Mouse (Mus musculus) skeletal muscle tissue, adult 2 months (tissue): ENCODE data around the gene Lrrtm4.

ENCODE experiments used
- DNase-seq: peaks from one replicate; pipeline ENCODE4 v3.0.0-alpha.2; 2012; ENCODE audit warnings: low read depth, low spot score

The Lrrtm4 gene

DNA sequence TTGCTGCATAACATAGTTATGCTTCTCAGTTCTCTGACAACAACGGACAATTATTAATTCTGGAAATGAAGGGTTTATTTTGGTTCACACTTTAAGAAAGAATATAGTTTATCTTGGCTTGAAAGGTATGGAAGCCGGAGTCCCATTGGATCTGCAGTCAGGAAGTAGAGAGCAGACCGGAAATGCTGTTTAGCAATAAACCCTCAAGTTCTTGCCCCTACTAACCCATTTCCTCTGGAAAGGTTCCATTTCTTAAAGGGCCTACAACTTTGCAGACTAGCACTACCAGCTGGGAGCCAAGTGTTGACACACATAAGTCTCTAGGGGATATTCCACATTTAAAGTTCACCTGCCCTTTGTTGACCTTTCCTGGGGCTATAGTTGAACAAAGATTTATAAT, 309.7 kb downstream of the Lrrtm4 start:
- DNase-seq: no peak

DNA sequence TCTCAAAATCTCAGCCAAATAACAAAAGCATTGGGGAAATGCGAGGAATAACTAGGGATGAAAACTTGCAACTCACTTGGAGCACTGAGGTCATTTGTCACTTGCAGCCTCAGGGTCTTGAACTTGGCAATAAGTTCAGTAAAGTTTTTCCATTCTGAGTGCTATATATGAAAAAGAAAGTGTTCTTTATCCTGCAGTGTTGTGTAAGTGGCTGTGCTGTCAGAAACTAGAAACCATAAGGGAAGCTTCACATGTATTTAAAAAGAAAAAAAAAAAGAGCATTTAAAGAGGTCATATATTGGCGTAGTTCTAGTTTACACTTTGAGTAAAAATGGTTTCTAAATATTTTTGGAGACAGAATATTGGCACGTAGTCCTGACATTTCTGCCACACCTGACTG, 313.1 kb downstream of the Lrrtm4 start:
- no peak for DNase-seq

DNA sequence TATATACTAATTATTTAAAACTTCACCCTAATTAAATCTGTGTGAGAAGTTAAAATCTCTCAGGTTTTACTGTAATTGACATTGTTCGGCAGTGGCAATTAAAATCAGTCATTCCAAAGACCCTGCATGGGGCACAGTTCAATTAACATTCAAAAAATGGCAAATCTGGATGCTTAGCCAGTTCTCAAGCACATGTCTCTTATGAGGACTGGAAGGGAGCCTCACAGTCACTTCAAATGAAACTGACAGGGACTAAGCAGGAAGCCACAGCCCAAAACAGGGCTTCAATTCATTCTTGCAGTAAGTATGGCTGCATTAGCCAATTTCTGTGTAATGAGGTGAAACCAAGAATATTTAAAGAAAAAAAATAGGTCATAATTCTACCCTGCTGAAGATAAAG, 333.6 kb downstream of the Lrrtm4 start:
- no peak for DNase-seq

DNA sequence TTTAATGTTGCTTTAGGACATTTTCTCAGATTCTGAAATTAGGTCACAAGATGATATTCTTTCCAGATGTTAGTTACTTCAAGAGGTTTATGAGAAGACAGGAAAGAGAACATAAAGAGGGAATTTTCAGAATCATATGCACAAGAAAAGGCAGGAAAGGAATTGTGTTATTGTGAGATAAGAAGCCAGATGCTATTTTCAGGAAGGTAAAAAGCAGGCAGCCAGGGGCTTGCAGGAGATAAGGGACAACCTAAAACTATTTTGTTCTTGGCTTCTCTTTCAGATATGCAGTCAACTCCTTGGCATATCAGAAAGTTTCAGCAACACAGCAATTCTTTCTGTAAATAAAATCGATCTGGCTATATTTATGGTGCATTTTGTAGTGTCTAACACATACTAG, 338.4 kb downstream of the Lrrtm4 start:
- DNase-seq: no peak

DNA sequence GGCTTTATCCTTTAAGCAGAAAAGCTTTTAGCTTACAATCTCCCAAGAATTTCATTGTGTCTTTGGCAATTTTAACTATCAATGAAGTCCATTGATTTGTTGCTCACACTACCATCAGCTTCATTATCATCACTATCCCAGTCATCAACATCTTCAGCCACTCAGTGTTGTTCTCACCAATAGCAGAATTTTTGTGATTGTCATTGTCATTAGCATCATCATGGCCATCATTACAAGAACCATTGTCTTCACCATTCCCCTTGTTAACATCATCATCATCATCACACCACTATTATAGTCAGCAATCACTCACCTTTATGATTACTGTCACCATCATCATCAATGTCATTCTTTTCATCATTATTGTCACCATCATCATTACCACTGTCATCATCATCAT, 344.9 kb downstream of the Lrrtm4 start:
- no peak for DNase-seq

DNA sequence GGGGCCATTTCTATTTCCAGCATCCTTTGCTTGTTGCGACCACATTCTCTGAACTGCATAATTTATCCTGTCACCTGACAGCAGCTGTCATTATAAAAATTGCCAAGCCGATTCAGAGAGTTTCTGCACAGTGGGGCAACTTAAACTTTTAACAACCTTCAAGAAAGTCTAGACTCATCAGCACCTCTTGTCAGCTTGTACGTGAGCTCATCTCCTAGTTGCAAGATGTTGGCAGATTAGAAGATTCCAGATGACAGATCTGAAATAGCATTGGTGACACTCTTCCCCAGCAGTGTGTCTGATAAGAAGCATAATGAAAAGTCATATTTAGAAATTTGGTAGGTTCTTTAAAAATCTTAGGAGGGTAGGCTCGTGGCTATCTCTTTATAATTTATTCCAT, 347.9 kb downstream of the Lrrtm4 start:
- DNase-seq: no peak

DNA sequence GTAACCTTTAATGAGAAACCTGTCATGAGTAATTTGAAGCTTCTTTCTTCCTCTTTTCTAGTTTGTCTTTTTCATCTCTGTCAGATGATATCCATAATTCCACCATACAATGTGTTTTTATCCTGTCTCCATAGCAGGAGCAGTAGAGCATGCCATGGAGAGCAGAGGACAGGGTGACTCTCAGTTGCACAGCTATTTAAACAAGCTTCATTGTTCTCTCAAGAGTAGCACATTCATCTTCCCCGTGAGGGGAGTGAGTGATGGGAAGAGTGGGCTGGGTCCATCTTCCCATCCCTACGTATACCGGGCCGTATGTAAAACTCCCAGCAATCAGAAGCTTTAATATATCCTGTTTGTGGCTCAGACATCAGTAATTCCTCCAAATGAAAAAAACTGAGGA, 370.9 kb downstream of the Lrrtm4 start:
- DNase-seq: no peak

DNA sequence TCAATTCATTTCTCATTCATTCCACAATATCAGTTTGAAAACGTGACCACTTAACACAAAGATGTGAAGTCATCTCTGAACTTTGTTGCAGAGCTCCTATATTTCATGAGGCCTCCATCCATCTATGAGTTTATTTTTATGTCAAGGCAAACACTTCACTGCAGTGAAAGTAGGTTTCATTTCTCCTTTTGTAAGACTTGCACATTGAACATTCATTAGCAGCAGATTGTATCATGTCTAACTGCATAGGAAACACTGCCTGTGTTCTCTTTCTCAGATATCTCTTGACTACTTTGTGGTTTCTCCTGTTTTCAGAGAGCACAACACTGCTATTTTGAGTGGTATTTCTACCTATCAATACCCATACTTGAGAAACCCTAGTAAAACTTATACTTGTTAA, 388.1 kb downstream of the Lrrtm4 start:
- no peak for DNase-seq

DNA sequence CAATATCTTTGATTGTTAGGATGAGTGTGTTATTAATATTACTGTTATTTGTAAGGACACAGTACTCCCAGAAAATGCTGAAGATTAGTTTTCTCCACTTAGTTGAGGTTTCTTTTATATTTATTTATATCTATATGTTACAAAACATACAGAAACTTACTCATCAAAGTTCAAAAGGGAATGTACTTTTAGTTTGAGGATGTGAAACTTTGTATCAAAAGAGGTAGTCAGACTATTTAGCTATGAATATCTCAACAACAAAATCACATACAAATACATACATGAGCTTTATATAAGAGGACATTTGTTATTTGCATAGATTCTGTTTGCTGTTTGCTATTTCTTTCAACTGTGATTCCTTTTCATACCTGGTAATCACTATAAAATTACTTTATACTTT, 421.5 kb downstream of the Lrrtm4 start:
- no peak for DNase-seq

DNA sequence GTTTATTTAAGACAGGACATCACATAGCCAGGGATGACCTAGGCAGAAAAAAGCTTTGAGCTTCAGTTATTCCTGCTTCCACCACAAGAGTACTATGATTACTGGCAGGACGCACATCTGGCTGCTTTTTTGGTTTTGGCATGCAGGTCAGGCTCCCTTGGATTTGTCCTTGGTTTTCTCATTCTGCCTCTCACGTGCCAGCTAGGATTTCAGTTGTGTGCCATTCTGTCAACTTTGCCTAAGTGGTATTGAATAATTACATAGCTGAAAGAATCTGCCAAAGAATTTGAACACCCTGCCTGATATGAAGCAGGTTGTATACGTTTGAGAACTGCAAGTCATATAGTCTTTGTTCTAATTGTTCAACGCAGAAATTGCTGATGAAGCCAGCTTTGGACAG, 451.9 kb downstream of the Lrrtm4 start:
- no peak for DNase-seq

DNA sequence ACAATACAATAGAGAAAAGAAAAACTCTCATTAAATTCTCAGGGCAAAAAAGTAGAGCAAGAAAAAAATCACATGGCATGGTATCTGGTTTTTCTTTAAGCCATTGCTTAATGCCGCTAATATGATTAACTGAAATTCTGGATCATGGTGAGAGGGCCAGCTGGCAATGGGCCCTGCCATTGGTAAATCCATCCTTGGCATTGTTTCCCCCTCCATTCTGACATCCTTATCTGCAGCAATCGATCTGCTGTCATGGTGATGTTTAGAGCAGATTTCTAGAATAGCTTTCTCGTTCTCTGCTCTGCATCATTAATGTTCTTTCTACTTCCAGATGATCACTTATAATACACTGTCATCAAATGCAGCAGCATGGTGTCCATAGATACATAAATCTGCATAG, 457.5 kb downstream of the Lrrtm4 start:
- DNase-seq: no peak

DNA sequence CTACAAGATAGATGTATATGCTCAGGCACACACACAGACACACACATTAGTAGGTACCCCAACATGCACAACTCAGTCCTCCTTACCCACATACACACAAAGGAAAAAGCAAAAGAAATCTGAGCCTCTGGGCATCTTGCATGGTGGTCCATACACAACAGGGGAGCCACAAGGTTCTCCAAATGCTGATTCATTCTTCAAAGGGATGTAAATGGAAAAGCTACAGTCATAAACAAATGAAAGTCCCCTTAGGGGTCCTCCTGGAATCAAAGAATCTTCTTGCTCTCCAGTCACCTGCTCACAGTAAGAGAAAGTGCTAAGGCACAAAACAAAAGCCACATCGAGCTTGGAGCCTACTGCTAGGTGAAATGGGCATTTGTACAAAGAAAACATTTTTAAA, 526.3 kb downstream of the Lrrtm4 start:
- DNase-seq: no peak

DNA sequence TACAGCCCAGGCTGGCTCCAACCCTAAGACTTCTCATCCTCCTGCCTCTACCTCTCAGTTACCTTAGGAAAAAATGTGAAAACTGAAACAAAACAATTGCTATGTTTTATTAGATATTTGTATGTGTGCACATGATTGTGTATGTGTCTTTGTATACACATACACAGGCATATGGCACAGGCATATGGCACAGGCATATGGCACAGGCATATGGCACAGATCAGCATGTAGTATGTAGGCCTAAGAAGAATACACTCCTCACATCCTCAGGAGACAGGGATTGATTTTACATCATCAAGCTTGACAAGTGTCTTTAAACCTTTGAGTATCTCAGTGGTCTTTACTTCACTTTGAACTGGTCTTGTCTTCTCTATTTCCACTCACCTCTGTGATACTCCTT, 531.2 kb downstream of the Lrrtm4 start:
- no peak for DNase-seq

DNA sequence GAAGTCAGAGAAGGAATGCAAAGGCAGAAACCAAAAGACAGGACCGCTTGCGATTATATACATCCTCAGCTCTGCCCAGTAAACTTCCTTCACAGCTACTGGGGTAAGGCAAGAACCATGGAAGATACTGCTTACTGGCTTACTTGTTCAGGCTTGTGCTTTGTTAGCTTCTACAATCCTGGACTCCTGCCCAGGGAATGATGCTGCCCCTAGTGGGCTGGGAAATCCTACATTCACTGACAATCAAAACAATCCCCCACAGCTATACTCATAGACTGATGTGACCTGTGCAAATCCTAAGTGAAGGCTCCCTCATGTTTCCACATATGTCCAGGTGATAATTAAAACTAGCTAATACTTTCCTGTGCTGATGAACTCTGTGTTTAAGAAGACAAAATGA, 534.7 kb downstream of the Lrrtm4 start:
- DNase-seq: no peak

DNA sequence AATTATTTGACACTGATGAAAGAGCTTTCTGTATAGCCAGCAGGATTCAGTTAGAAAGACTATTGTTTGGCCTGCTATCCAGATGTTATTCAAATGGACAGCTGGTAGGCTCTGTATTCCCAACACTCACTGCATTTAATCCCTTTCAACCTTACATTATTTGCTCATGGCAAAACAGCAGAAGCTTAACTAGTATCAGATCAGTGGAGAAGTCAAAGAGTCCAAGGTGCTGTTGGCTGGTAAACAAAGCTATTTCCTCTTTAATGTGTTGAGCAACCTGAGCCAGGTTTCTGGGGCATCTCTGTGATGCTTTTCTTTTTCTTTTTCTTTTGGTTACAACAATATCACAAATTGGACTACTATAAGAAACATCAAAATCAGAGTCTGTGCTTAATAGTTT, 536.3 kb downstream of the Lrrtm4 start:
- no peak for DNase-seq

DNA sequence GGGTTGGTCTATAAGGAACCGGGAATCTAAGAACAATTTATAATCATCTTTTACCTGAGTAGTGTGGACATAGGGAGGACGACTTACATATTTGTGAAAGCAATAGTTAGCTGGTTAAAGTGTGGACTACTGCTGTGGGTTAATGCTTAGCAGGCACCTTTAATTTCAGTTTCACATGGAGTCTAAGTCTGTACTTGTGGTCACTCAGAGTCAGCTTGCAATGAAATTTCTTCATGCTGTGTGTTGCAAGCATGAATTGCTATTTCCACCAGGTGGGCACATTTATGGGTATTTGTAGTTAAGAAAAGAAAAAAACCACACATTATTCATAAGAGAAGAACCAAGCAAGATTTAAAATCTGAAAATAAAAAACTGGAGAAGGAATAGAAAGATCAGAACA, 558.5 kb downstream of the Lrrtm4 start:
- DNase-seq: no peak

DNA sequence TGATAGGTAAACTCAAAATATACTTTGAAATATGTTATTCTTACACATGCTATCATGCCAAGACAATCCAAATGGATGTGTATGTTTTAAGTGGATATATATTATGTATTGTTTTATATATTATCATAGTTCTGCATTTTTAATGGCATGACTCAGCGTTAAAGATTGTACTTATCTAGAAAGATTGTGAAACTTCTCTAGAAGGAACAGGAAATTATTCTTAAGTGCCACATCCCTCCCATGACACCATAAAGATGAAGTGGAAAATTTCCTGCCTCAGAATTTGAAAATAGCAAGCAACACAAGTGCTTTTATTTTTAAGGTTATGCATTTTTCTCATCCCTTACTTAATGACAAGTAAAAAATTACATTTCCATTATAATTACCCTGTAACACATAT, 563.5 kb downstream of the Lrrtm4 start:
- no peak for DNase-seq

DNA sequence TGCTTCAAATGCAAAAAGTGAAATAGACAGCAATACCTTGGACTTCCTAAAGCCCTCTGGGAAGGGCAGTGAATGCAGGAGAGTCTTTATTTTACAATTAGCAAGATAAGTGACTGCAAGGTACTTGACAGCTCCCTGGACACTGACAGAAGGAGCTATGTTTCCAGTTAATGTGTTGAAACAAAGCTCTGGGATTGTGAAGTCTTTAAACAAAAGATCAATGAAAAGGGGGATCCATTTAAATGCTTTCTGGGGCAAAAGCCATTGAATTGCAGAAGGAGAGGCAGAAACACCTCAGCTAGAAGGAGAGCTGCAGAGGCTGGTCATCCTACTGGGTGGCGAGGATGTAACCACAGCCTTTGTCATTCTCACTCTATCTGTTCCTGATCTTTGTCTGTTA, 571.1 kb downstream of the Lrrtm4 start:
- no peak for DNase-seq

DNA sequence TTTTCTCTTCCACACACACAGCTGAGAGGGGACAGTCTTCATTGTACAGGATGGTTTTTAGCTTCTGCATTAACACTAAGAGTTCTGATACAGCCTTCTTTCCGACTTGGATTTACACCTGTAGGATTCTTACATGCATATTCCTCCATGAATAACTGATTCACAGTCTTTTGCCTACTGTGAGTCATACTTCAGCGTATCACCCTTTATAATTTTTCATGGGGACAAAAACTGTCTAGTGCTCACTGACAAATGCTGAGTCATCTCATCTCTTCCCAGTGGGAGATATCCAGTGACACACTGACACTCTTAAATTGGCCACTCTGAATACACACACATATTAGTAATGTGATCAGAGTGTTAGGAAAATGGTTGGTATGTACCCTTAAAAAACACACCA, 600.8 kb downstream of the Lrrtm4 start:
- DNase-seq: no peak

DNA sequence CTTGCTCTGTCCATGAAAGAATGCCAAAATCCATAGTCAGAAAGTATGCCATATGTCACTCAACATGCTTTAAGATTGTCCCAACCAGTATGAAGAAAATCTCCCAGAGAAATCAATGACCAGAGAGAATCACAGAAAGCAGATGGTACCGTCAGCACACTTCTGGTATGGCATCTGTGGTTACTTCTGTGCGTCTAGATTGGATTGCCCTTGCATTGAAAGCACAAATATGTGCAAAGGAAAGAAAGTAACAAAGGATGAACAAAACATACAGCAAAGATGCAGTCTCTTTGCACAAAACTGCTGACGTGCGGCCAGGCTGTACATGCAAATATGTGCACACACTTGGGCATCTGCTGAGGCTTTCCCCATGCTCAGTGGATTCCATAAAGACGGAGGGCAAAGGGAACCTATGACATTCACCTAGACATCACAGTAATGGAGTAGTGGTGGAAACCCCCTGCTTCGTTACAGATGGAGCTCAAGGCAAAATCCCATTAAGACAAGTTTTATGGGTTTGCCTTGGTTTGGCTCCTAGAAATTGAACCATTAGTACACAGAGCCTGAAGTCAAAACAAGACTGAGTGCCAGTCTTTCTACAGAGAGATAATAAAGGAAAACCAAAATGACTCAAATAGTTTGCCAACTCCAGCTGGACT, 604.1 kb downstream of the Lrrtm4 start:
- no peak for DNase-seq

DNA sequence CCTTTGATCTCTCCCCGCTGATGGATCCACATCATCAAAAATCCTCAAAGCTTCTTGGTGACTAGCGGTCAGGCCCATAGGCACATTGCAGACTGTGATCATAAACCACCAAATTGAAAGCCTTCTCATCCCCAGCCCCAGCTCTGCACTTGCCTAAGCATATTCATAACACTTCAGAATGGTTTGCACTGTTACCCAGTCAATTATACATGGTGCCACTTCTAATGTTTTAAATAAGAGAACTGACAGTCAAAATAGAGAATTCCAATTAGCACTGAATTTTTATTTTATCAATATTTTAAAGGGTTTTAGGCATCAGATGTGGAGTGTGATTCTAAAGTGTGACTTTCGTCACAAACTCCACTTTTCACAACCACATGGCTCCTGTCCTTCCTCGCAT, 606.8 kb downstream of the Lrrtm4 start:
- no peak for DNase-seq

DNA sequence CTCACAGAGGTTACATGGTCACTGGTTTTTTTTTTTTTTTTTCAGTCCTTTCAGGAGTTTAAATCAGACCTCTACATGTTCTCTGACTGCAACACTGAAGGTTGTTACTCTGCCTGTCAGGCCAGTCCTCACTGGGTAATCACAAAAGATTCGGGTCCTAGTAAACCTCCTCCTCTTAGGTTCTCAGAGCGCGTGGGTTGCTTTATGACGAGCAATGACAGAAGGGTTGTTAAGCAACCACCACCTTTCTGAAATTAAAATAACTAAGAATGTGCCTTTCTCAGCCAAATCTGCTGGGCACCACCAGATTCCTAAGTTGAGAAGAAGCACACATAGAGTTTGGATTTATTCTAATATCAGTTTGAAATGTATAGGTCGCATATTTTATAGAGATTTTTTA, 644.1 kb downstream of the Lrrtm4 start:
- DNase-seq: no peak

DNA sequence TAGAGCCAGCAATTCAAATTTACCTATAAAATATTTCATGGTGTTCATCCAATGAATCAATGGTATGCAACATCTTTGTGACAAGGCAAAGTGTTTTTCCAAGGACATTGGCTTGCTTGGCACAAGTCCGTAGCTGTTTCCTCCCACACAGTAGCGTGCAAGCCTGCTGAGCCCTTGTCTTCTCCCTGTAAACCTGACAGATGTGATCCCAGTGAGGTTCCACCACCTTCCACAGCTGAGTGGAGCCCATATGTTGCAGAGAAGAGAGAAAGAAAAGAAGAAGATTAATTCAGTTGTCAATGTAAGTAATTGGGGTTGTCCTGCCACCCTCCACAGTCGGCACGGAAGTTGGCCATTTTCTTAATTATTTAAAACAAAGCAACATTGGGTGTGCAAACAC, 645.4 kb downstream of the Lrrtm4 start:
- DNase-seq: no peak

DNA sequence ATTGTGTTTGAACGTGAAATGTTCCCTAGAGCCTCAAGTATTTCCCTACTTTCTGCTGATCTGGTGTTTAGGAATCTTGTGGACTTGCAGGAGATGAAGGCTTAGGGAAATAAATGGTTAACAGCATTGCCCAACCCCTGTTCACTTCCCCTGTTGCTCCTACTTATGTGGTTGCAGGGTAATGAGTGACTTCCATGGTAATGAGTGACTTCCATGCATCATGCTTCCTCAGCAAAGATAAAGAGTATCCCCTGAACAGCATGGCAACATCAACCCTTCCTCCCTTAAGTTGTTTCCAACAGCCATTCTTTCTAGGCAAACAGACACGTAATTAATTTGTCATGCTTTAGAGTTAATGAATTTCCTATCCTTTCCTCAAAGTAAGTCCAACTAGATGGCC, 685.5 kb downstream of the Lrrtm4 start:
- DNase-seq: no peak

DNA sequence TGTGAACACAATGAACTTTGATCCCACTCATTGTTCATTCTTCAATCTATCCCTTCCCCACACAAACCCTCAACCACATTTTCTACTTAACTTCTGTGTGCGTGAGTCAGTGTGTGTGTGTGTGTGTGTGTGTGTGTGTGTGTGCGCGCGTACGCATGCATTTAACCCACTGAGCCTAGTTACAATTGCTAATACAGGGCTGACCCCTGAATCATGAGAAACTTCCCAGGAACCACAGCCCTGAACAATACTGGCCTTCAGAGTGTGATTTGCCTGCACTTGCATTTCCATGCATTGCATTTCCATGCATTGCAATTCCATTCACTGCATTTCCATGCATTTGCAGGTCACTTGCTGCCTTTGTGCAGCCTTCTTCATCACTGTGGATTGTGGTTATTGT, 701.8 kb downstream of the Lrrtm4 start:
- DNase-seq: no peak
